Mouse (Mus musculus) induced T-regulatory cell, adult 2 months (primary cell): Measurements from ENCODE around the gene Ctnna3.
"Not testable (repeated sequence)": the region's sequence is repeated elsewhere in the genome, so short reads cannot be mapped to it uniquely, and the experiment has no call there.

Experiments
- DNase-seq: peaks from one replicate; pipeline ENCODE4 v3.0.0-alpha.2; 2012; ENCODE audit warnings: low read depth

The Ctnna3 gene

DNA sequence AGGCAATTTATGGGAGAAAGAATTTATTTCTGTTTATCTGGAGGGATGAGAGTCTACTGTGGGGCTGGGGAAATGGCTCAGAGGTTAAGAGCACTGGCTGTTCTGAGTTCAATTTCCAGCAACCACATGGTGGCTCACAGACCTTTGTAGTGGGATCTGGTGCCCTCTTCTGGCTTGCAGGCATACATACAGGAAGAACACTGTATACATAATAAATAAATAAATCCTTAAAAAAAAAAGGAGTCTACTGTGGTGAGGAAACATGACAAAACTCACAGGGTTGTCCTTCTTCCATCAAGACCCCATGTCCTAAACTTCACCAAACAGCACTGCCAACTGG is 5.5 kb upstream of the Ctnna3 start:
- DNase-seq, result peak; percentile 79

DNA sequence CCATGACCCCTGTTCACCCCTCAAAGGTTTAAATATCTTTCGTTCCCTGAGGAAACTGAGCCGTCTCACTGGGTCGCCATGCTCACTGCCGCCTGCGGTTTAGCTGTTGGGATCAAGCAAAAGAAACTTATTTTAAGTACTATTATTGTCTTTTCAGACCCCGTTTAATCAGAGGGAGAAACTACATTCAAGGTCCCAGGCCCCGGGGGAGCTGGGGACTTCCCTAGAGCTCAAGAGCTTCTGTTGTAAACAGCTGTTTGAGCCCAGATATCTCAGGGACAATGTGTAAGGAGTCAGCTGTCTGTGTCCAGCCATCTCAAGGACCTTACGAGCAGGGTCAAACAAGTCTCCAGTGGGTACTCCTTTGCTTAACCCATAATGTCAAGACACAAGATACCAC is 2.8 kb upstream of the Ctnna3 start:
- no peak for DNase-seq

GRCm38 (mm10) chr10:63428243-63429022 is 1.5 kb upstream of the Ctnna3 start:
- DNase-seq, result peak; percentile 80

DNA sequence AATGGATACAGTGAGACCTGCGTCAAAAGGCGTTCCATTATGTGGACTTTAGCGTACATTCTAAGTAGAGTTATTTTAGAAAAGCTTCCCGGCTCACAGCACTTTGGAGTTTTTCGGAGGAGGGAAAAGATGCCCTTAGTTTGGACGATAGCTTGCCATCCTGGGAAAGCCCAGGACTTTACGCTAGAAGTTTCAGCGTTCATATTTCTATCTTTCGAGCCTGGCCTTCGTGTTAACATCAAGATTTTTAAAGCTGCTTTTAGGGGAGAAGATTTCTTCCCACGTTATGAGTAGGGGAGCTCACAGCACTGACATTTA is 916 bp upstream of the Ctnna3 start:
- no peak for DNase-seq

GRCm38 (mm10) chr10:63429380-63429779 is 518 bp upstream of the Ctnna3 start:
- DNase-seq, result peak; percentile 99

DNA sequence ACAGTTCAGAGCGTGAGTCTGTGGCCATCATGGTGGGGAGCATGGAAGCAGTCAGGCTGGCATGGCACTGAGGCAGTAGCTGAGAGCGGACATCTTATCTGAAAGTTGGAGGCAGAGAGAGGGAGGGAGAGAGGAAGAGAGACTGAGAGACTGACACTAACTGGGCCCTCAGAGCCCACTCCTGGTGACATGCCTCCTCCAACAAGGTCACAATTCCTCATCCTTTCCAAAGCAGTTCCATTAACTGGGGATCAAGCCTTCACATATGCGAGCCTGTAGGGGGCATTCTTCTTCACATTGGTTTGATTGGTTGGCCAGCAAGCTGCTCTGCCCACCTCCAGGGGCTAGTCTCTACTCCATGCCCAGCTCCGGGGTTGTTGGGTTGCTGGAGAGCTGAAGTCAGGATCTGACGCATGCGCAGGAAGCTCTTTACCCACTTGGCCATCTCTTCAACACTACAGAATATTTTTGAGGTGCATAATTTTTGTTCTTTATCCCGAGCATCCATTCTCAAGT is 1.4 kb downstream of the Ctnna3 start:
- DNase-seq, result no peak

DNA sequence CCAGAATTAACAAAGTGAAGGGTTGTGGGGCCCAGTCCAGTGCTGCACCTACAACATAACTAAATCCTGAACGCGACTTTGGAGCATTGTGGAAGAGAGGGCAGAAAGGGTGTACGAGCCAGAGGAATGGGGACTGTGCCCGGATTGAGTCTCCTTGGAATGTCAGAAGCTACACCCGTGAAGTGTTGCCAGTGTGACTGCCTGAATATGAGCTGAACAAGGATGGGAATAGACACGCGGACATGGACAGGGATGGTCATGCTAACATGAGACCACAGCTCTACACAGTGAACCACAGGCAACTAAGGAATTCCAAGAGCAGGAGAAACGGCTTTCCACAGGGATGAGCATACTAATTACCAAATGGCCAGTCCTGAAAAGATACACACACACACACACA is 2.2 kb downstream of the Ctnna3 start:
- DNase-seq, result no peak

DNA sequence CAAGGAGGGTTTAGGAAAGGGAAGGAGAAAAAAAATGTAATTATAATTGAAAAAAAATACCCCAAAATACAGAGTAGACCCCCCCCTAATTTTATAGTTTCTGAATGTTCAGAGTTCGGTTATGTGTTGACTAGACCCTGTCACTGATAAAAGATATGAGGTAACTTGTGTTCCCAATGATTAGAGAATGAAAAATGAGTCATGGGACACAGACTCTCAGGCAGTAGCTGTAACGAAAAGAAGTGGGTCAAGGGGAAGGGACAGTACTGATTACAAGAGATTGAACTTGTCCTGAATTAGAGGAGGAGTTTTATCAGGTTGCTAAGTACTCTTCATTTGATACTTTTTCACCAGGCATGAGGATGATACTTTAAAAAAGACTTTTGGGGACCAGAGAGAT is 3.0 kb downstream of the Ctnna3 start:
- DNase-seq, result no peak

DNA sequence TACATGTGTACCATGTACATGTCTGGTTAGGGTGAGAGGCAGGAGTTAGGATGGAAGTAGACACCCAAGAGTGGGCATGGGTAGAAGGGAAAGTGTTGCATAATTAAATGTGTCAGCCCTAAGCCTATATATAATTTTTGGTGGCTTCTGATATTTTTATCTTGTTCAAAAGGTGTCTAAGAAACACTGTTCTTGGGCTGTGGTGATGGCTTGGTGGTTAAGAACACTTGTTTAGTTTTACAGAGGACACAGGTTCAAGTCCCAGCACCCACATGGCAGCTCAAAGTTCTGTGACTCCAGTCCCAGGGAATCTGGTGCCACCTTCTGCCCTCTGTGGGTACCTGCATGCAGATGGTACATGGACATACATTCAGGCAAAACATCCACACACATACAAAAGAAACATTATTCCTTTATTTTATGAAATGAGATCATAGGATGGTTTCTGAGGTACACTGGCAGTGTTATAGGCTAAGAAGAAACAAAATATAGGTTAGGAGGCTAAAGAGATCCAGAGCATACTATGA is 8.9 kb downstream of the Ctnna3 start:
- DNase-seq, result no peak

DNA sequence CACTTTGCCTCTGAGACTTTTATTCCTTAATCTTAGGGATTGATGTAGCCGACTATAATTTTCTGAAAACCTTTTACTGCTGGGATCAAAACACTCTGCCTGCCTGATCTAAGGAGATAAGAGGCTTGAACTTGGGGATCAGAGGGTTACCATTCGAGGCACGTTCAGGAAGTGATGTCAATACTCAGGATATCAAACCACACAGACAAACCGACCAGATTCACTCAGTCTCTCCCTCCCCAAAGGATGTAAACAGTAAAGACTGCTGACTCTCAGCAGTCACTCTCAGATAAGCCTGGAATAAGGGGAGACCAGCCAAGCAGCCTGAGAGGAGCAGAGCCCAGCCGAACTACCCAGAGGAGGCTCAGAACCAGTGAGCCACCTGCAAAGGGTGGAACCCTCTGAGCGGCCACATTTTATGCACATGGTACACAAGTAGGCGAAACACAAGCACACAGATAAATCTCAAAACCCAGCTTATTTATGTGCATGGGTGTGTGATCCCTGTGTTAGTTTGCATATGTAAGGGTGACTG is 9.9 kb downstream of the Ctnna3 start:
- DNase-seq, result no peak

GRCm38 (mm10) chr10:63444602-63445387 is 14.9 kb downstream of the Ctnna3 start:
- DNase-seq, result not testable (repeated sequence)

- DNase-seq, result no peak
Measured at GRCm38 (mm10) chr10:63453926-63454325, 24.0 kb downstream of the Ctnna3 start.

- DNase-seq, result no peak
Measured at GRCm38 (mm10) chr10:63455110-63455878, 25.4 kb downstream of the Ctnna3 start.

DNA sequence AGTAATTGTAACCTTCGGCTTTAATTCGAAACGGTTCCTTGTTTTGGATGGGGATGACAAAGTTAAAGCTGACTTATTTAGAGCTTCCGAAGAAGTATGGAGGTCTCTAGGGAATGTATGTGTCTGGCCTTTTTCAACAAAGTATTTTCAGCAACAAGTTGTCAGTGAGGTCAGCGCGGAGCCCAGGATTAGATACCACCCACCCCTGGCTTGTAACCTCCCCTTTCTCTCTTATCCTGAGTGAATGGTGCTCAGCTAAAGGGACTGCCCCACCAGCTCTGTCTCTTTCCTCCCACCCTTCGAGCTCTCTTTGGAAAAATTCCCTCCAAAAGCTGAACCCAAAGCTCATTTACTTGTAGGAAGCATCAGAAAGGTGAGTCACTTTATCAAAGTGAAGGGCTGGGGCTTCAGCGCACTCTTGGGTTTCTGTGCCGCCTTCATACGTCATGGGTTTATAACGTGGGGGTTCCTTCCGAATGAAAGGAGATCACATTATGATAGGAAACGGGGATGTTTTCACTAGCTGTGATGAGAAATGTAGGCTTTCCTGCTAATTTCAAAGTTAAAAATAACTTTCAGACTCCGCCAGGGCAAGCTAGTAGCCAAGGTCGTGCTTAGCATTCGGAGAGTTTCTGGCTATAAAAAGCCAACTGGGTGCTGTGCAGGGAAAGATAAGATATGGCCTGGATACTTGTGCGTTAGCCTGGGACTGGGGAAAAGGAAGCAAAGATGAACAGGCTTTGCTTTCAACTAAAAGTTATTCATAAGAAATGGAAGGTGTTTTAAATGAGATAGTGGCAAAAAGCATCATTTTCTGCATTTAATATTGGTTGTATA is 27.6 kb downstream of the Ctnna3 start:
- DNase-seq, result no peak

DNA sequence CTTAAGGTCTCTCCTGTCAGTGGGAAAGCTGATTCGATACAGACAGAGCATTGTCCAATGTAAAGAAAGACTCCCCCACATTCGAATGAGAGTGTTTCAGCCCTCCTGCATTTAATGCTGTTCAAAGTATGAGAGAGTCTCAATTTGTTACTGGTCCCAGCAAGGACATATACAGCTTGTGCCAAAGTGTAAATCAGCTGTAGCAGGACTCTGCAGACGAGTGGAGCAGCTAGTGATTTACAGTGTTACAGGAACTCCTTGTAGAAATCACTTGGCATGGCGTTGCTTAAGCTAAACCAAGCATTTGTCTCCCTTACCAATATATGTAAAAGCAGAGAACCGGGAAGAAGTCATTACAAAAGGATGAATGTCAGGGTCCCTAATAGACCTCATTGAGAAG is 31.0 kb downstream of the Ctnna3 start:
- no peak for DNase-seq

DNA sequence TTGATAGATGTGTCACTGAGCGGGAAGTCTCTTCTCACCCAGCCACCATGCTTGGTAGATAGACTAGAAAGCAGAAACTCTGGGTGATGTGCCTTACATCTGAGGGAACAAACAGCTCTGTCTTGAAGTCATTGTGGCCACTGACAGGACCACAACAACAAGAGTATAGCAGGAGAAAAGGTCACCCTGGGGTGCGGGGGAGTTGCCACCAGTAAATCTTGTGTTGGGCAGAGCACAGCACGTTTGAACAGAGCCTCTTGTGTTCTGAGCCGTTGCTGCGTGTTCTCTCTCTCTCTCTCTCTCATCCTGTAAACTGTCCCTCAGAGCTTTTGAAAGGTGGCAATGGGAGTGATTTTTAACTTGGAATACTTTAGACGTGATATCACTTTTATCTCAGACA is 42.6 kb downstream of the Ctnna3 start:
- DNase-seq, result no peak

DNA sequence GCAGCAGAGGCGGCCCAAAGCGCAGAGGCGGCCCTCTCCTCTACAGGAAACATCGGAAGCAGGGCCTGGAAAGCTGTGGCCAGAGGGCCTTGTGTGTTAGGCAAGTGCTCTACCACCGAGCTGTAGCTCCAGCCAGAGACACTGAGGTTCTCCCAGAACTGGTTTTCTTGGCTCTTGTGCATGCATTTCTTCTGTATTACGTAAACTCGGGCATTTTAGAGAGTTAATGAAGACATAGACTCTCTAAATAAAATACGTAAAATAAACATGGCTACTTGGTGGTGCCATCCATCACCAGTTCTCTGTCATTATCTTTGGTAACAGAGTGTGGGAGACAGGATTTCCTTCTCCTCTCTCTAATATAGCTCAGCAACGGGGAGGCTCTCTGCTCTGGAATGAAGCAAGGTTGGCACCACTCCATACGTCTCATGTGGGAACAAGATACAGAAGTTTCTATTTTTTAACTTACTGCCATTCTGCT is 46.3 kb downstream of the Ctnna3 start:
- DNase-seq, result no peak

DNA sequence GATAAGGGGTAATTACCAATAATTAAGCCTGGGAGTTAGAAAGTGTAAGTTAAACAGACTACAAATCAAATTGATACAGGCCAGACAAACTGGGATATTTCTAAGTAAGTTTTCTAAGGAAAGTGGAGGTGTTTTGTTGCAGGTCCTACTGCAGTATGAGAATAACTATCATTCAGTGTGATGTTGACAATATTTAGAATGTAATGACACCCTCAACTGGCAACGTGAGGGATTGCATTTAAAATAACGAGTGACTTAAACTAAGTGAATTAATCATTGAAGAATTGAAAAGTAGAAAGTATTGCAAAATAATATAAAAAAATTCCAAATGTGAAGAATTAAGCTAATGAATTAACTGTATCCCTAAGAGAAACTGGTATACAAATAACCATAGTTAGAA is 49.0 kb downstream of the Ctnna3 start:
- no peak for DNase-seq

GRCm38 (mm10) chr10:63480066-63480465 is 50.2 kb downstream of the Ctnna3 start:
- no peak for DNase-seq

DNA sequence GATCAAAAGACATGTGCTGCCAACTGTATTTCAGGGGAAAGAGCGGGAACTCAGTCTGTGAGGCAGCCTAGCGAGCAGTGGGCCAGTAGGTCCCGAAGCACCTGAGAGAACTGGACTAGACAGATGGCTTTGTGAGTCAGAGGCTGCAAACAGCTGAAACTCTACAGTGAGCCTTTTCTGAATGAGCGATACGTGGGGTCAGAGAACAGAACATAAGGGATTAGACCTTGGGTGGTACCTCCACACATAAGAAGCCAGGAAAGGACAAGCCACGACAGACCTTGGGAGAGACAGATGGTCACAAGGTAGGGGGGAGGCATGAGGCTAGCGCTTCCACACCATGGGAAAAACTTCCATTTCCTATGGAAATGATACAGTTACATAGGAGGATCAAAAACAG is 58.4 kb downstream of the Ctnna3 start:
- no peak for DNase-seq

- no peak for DNase-seq
Measured at GRCm38 (mm10) chr10:63523956-63524355, 94.1 kb downstream of the Ctnna3 start.
